Mouse (Mus musculus) MN1 (cell line): Measurements from ENCODE around the gene Gm49711.
A peak's percentile ranks its signal among the peaks of the same experiment; 100 is the strongest.
"Not testable (repeated sequence)": the region's sequence is repeated elsewhere in the genome, so short reads cannot be mapped to it uniquely, and the experiment has no call there.

ENCODE experiments used
- DNase-seq: peaks from one replicate; pipeline ENCODE4 v3.0.0-alpha.2; 2016; ENCODE audit warnings: low spot score

Gm49711 gene

GRCm38 (mm10) chr16:92062832-92063231, 4.7 kb downstream of the Gm49711 start:
- no peak for DNase-seq

- DNase-seq: no peak
Measured at GRCm38 (mm10) chr16:92064801-92065200, 6.7 kb downstream of the Gm49711 start.

- no peak for DNase-seq
Measured at GRCm38 (mm10) chr16:92070338-92070737, 12.2 kb downstream of the Gm49711 start.

GRCm38 (mm10) chr16:92076797-92077196, 18.7 kb downstream of the Gm49711 start:
- DNase-seq: no peak

- no peak for DNase-seq
Measured at GRCm38 (mm10) chr16:92083771-92084453, 25.8 kb downstream of the Gm49711 start.

- DNase-seq: no peak
Measured at GRCm38 (mm10) chr16:92089225-92089624, 31.1 kb downstream of the Gm49711 start.

- no peak for DNase-seq
Measured at GRCm38 (mm10) chr16:92091876-92092275, 33.8 kb downstream of the Gm49711 start.

GRCm38 (mm10) chr16:92098351-92099051, 40.4 kb downstream of the Gm49711 start:
- DNase-seq: peak; percentile 76

GRCm38 (mm10) chr16:92099598-92099997, 41.5 kb downstream of the Gm49711 start:
- DNase-seq: no peak

- peak; percentile 44 for DNase-seq
Measured at GRCm38 (mm10) chr16:92100111-92100510, 42.0 kb downstream of the Gm49711 start.

- peak; percentile 46 for DNase-seq
Measured at GRCm38 (mm10) chr16:92102115-92102514, 44.0 kb downstream of the Gm49711 start.

- DNase-seq: not testable (repeated sequence)
Measured at GRCm38 (mm10) chr16:92102931-92103330, 44.8 kb downstream of the Gm49711 start.

GRCm38 (mm10) chr16:92103572-92104331, 45.6 kb downstream of the Gm49711 start:
- peak; percentile 25 for DNase-seq

GRCm38 (mm10) chr16:92104332-92104590, 46.1 kb downstream of the Gm49711 start:
- DNase-seq: no peak

- no peak for DNase-seq
Measured at GRCm38 (mm10) chr16:92104951-92105350, 46.8 kb downstream of the Gm49711 start.

- peak; percentile 27 for DNase-seq
Measured at GRCm38 (mm10) chr16:92105631-92106030, 47.5 kb downstream of the Gm49711 start.

- DNase-seq: no peak
Measured at GRCm38 (mm10) chr16:92107346-92107745, 49.2 kb downstream of the Gm49711 start.

- DNase-seq: peak; percentile 18
Measured at GRCm38 (mm10) chr16:92114706-92115241, 56.7 kb downstream of the Gm49711 start.

GRCm38 (mm10) chr16:92115611-92116421, 57.7 kb downstream of the Gm49711 start:
- peak; percentile 82 for DNase-seq

- DNase-seq: peak; percentile 94
Measured at GRCm38 (mm10) chr16:92117337-92118209, 59.5 kb downstream of the Gm49711 start.

GRCm38 (mm10) chr16:92119013-92119515, 60.9 kb downstream of the Gm49711 start:
- DNase-seq: no peak
